Mouse (Mus musculus) G1E (cell line): ENCODE measurements at regions not wholly inside any gene's neighbourhood (a gene's known extent, or its start where the extent isn't known, plus 50 kb on each side); places are given as distances from the start of the nearest gene placed in this dataset.
"Not testable (repeated sequence)": the region's sequence is repeated elsewhere in the genome, so short reads cannot be mapped to it uniquely, and the experiment has no call there.

Experiments used
- CTCF ChIP-seq: IDR thresholded peaks from 2 replicates; pipeline ENCODE4 v1.5.1; 2012; ENCODE audit warnings: low read depth, low read length, inconsistent platforms, mixed read lengths
- GATA1 ChIP-seq: IDR thresholded peaks from 2 replicates; pipeline ENCODE4 v1.6.1; 2012; ENCODE audit warnings: borderline replicate concordance, low read length, inconsistent platforms, mixed read lengths
- TAL1 ChIP-seq: conservative IDR thresholded peaks from 2 replicates; pipeline ENCODE4 v1.6.1; 2012; ENCODE audit warnings: low read depth, low read length, inconsistent platforms, mixed read lengths

- not testable (repeated sequence) for TF ChIP-seq GATA1, TAL1, CTCF
Measured at GRCm38 (mm10) chr4:101363231-101363630, 55.8 kb upstream of the Ak4 start.
